Mouse (Mus musculus): ENCODE data around the gene C2cd4d.

DNA sequence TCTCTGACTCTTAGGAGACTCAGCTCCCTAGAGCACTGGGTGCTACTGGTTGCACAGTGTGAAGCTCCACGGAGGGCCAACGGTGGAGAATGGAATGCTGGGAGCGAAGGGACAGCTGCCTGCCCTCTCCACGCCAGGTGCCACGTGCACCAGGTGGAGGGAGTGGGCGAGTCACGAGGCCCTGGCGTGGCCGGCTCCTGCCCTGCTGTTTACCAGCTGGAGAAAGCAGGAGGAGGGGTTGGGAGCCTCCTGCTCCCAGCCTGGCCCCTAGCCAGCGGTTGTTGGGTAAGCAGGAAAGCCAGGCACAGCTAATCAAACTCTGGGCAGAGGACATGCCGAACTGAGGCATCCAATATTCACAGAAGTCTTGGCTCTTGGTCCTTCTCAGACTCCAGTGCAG, 9.4 kb downstream of the C2cd4d start:
- TF ChIP-seq POLR2A (IDR thresholded peaks at IDR 0.05; ENCODE audit: extremely low read depth, insufficient read depth, low read length) (no peak), CTCF (IDR thresholded peaks at IDR 0.05; ENCODE audit: low read depth, low read length) (no peak)

Data from liver, adult 2 months (tissue).